Mouse (Mus musculus): ENCODE data around the gene Slc12a4. TPM values are rescaled to one million over a fixed set of nuclear protein-coding genes. Genes with fewer than 3 reads are reported as not detected.

Slc12a4 gene
- polyA plus RNA-seq, 1 experiment from 2014 or later, result 23.5 TPM

- Histone ChIP-seq H3K27me3 (ENCODE audit: control insufficient read depth, insufficient read depth, low read length) (no peaks in the 10 kb centered on the region), H3K36me3 (ENCODE audit: control insufficient read depth, insufficient read depth, low read length) (no peaks in the 10 kb centered on the region), H3K4me2 (ENCODE audit: low read depth, severe bottlenecking) (peak within 1 kb of the TSS; percentile 89), H3K4me3 (ENCODE audit: low read depth, low read length) (peak within 1 kb of the TSS; percentile 94), H3K27ac (replicated peaks; ENCODE audit: low read depth, low read length) (peak within 1 kb of the TSS; percentile 70; the same call in 1 of the 2 replicates), H3K4me1 (ENCODE audit: control insufficient read depth, insufficient read depth, low read length) (0 out of 2 replicates have a peak, but pooled peaks cover 6% of the 10 kb centered on the region), H3K9me3 (ENCODE audit: control insufficient read depth, low read length) (no peaks in the 10 kb centered on the region), H3K9ac (ENCODE audit: low read length) (peak within 1 kb of the TSS; percentile 98)
- ATAC-seq (ENCODE audit: insufficient number of reproducible peaks, low FRiP score, low TSS enrichment, low read depth) (peak; percentile 94), DNase-seq (ENCODE audit: low spot score) (peak; percentile 95)
- under 1% methylated on average over 68 of the region's 68 CpGs for WGBS
Observed at GRCm38 (mm10) chr8:105900180-105900940, 65.5 kb downstream of the Slc12a4 start, which contains the start of gene Pskh1. Gene Pskh1, plus strand, starts transcription at chr8:105900441.

- 0 out of 2 replicates have a peak, but pooled peaks cover 3% of the 10 kb centered on the region for H3K36me3 ChIP-seq (ENCODE audit: control insufficient read depth, insufficient read depth, low read length)
- no peak overlapping the region for H3K9ac ChIP-seq (ENCODE audit: low read length)
- H3K4me1 ChIP-seq (ENCODE audit: control insufficient read depth, insufficient read depth, low read length), result 0 out of 2 replicates have a peak, but pooled peaks cover 6% of the 10 kb centered on the region
- no peak for DNase-seq (ENCODE audit: low spot score)
- no peak overlapping the region for H3K4me3 ChIP-seq (ENCODE audit: low read depth, low read length)
- H3K4me2 ChIP-seq (ENCODE audit: low read depth, severe bottlenecking), result no peak overlapping the region
- ATAC-seq (ENCODE audit: insufficient number of reproducible peaks, low FRiP score, low TSS enrichment, low read depth), result no peak
- WGBS, result 81% methylated on average over 9 of the region's 9 CpGs
- no peak overlapping the region for H3K27ac ChIP-seq (replicated peaks; ENCODE audit: low read depth, low read length)
- H3K9me3 ChIP-seq (ENCODE audit: control insufficient read depth, low read length), result no peaks in the 10 kb centered on the region
- no peaks in the 10 kb centered on the region for H3K27me3 ChIP-seq (ENCODE audit: control insufficient read depth, insufficient read depth, low read length)
Observed at GRCm38 (mm10) chr8:105897801-105898480, 68.0 kb downstream of the Slc12a4 start.

Small RNAs within 50 kb of the gene (microRNA-seq; reads per million reads assigned to microRNA genes)
- gene Mir7074, result not detected

Other genes starting within 250 kb of the Slc12a4 start
- 22.8 and 25.8 TPM in 2 replicates for gene Gfod2, start 207.4 kb downstream of the Slc12a4 start, polyA plus RNA-seq (2014; fragmentation: Nextera tagmentation; extraction: Ambion mirVana)
- 17.0 and 17.3 TPM in 2 replicates for gene Ranbp10, start 138.7 kb downstream of the Slc12a4 start, polyA plus RNA-seq (2014; fragmentation: Nextera tagmentation; extraction: Ambion mirVana)
- 0.14 and 0.15 TPM in 2 replicates for gene Tsnaxip1, start 138.4 kb downstream of the Slc12a4 start, polyA plus RNA-seq (2014; fragmentation: Nextera tagmentation; extraction: Ambion mirVana)
- gene Cenpt, start 112.8 kb downstream of the Slc12a4 start, polyA plus RNA-seq (2014; fragmentation: Nextera tagmentation; extraction: Ambion mirVana), result 48.8 and 55.2 TPM in 2 replicates
- gene Thap11, start 111.0 kb downstream of the Slc12a4 start, polyA plus RNA-seq (2014; fragmentation: Nextera tagmentation; extraction: Ambion mirVana), result 73.4 and 77.6 TPM in 2 replicates
- gene Nutf2, start 105.5 kb downstream of the Slc12a4 start, polyA plus RNA-seq (2014; fragmentation: Nextera tagmentation; extraction: Ambion mirVana), result 327 and 371 TPM in 2 replicates
- gene Edc4, start 85.2 kb downstream of the Slc12a4 start, polyA plus RNA-seq (2014; fragmentation: Nextera tagmentation; extraction: Ambion mirVana), result 44.2 and 51.3 TPM in 2 replicates
- 0.43 and 0.78 TPM in 2 replicates for gene Nrn1l, start 72.5 kb downstream of the Slc12a4 start, polyA plus RNA-seq (2014; fragmentation: Nextera tagmentation; extraction: Ambion mirVana)
- gene Pskh1, start 65.7 kb downstream of the Slc12a4 start, polyA plus RNA-seq (2014; fragmentation: Nextera tagmentation; extraction: Ambion mirVana), result 27.8 and 28.9 TPM in 2 replicates
- 1.1 and 1.5 TPM in 2 replicates for gene Ctrl, start 32.2 kb downstream of the Slc12a4 start, polyA plus RNA-seq (2014; fragmentation: Nextera tagmentation; extraction: Ambion mirVana)
- 24.6 and 28.4 TPM in 2 replicates for gene Psmb10, start 27.7 kb downstream of the Slc12a4 start, polyA plus RNA-seq (2014; fragmentation: Nextera tagmentation; extraction: Ambion mirVana)
- 1.2 and 1.3 TPM in 2 replicates for gene Lcat, start 22.7 kb downstream of the Slc12a4 start, polyA plus RNA-seq (2014; fragmentation: Nextera tagmentation; extraction: Ambion mirVana)
- not detected in 2 replicates for gene Dpep3, start 13.3 kb upstream of the Slc12a4 start, polyA plus RNA-seq (2014; fragmentation: Nextera tagmentation; extraction: Ambion mirVana)
- gene Dus2, start 25.2 kb upstream of the Slc12a4 start, polyA plus RNA-seq (2014; fragmentation: Nextera tagmentation; extraction: Ambion mirVana), result 18.8 and 21.8 TPM in 2 replicates
- not detected in 2 replicates for gene Dpep2nb, start 39.9 kb upstream of the Slc12a4 start, polyA plus RNA-seq (2014; fragmentation: Nextera tagmentation; extraction: Ambion mirVana)
- gene Ddx28, start 45.8 kb upstream of the Slc12a4 start, polyA plus RNA-seq (2014; fragmentation: Nextera tagmentation; extraction: Ambion mirVana), result 23.1 and 24.9 TPM in 2 replicates
- gene Nfatc3, start 92.7 kb upstream of the Slc12a4 start, polyA plus RNA-seq (2014; fragmentation: Nextera tagmentation; extraction: Ambion mirVana), result 6.4 and 6.6 TPM in 2 replicates
- 4.6 and 5.6 TPM in 2 replicates for gene Esrp2, start 170.9 kb upstream of the Slc12a4 start, polyA plus RNA-seq (2014; fragmentation: Nextera tagmentation; extraction: Ambion mirVana)
- 5.9 and 6.7 TPM in 2 replicates for gene Pla2g15, start 184.3 kb upstream of the Slc12a4 start, polyA plus RNA-seq (2014; fragmentation: Nextera tagmentation; extraction: Ambion mirVana)
- 101 and 107 TPM in 2 replicates for gene Slc7a6, start 202.8 kb upstream of the Slc12a4 start, polyA plus RNA-seq (2014; fragmentation: Nextera tagmentation; extraction: Ambion mirVana)
- gene Slc7a6os, start 244.8 kb upstream of the Slc12a4 start, polyA plus RNA-seq (2014; fragmentation: Nextera tagmentation; extraction: Ambion mirVana), result 50.8 and 52.9 TPM in 2 replicates
- 61.7 and 61.8 TPM in 2 replicates for gene Prmt7, start 244.8 kb upstream of the Slc12a4 start, polyA plus RNA-seq (2014; fragmentation: Nextera tagmentation; extraction: Ambion mirVana)

Measured in limb, embryonic 11.5 days (tissue).